22 mouse cellular contexts compared by ENCODE assay signal in the genomic region with DNA sequence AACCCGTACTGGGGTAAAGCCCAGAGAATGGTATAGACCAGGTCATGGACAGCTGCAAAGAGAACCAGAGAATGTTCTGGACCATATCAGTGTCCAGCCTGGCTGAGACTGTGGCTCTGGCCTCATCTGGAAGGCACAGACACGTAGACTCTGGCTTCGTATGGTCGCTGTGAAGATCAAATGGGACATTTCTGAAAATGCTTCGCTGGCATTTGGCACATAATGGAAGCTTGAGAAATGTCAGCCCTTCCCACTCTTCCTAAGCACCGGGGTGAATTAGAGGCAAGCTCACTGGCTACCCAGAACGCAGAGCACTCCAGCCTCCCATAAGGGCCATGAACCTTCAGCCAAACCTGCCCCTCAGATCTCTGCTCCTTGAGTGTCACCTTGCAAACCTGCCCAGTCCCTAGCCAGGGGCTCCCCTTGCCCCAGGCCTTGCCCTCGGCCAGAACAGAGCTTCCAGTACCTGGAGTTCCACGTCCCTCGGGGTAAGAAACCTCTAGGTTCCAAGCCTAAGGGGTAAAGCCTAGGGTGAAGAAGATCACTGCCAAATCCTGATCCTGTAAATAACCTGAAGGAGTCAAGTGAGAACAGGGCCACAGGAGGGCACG. TPM values are rescaled to one million over a fixed set of nuclear protein-coding genes. Genes with fewer than 3 reads are reported as not detected.
"Had no signal": no experiment of that assay in that cellular context is flagged by ENCODE, and none has a peak within 500 bp of the region (broad histone marks: within the 10 kb centered on the region; RNA-seq: fewer than 3 reads in every experiment).

No protein-coding gene starts in this region.

- H3K4me3 ChIP-seq: limb, embryonic 12.5 days; limb, embryonic 15.5 days; midbrain, embryonic 12.5 days; midbrain, embryonic 15.5 days; neural tube, embryonic 12.5 days; neural tube, embryonic 15.5 days had no signal

- H3K27ac ChIP-seq: limb, embryonic 12.5 days; limb, embryonic 15.5 days; macrophage; midbrain, embryonic 12.5 days; midbrain, embryonic 15.5 days; neural tube, embryonic 12.5 days; neural tube, embryonic 15.5 days; stomach, postnatal 0 days had no signal

- H3K9ac ChIP-seq: limb, embryonic 12.5 days; limb, embryonic 15.5 days; lung, embryonic 14.5 days; midbrain, embryonic 12.5 days; midbrain, embryonic 15.5 days; neural tube, embryonic 12.5 days; neural tube, embryonic 15.5 days had no signal

- H3K27me3 ChIP-seq: limb, embryonic 12.5 days; limb, embryonic 15.5 days; midbrain, embryonic 12.5 days; midbrain, embryonic 15.5 days; neural tube, embryonic 12.5 days; neural tube, embryonic 15.5 days had no signal

- H3K4me1 ChIP-seq: limb, embryonic 12.5 days; midbrain, embryonic 12.5 days; midbrain, embryonic 15.5 days; neural tube, embryonic 12.5 days; neural tube, embryonic 15.5 days had no signal

- DNase-seq: kidney, adult 18-20 months; kidney, adult 9 months; kidney, postnatal 14 days; kidney, postnatal 4 days; left cerebral cortex, postnatal 4 days; lung, embryonic 14.5 days; retina, postnatal 1 day; right cerebral cortex, postnatal 25 days; thymus, adult 2 months; thymus, postnatal 14 days; thymus, postnatal 4 days had no signal

- ATAC-seq: intestine, embryonic 16.5 days; lung, postnatal 0 days; midbrain, embryonic 15.5 days had no signal

- H3K9me3 ChIP-seq: limb, embryonic 12.5 days; limb, embryonic 15.5 days; midbrain, embryonic 12.5 days; midbrain, embryonic 15.5 days; neural tube, embryonic 12.5 days; neural tube, embryonic 15.5 days had no signal

- H3K4me2 ChIP-seq: limb, embryonic 12.5 days; limb, embryonic 15.5 days; lung, embryonic 14.5 days; midbrain, embryonic 12.5 days; midbrain, embryonic 15.5 days; neural tube, embryonic 12.5 days; neural tube, embryonic 15.5 days had no signal

RNA-seq across cellular contexts. Expression of gene Ucp3, which starts 1.9 kb away (rescaled TPM):
- polyA plus RNA-seq: intestine, embryonic 16.5 days; limb, embryonic 12.5 days; lung, embryonic 14.5 days; macrophage; midbrain, embryonic 12.5 days; midbrain, embryonic 15.5 days; neural tube, embryonic 12.5 days; neural tube, embryonic 15.5 days; stomach, embryonic 14.5 days had no signal
